Mouse (Mus musculus) liver, embryonic 12.5 days (tissue): ENCODE measurements at regions not wholly inside any gene's neighbourhood (a gene's known extent, or its start where the extent isn't known, plus 50 kb on each side); places are given as distances from the start of the nearest gene placed in this dataset.

Experiments used
- ATAC-seq: fragments of 200-750 bp; cut with Nextera tagmentation; 2 replicates; pipeline ENCODE4 v1.8.0; 2017; ENCODE audit warnings: moderate number of reproducible peaks, mild to moderate bottlenecking, moderate library complexity
- H3K27ac ChIP-seq: fragments of 300-500 bp; sonication (generic); 2 replicates; pipeline ENCODE4 v1.5.1; 2016; ENCODE audit warnings: mild to moderate bottlenecking
- H3K27me3 ChIP-seq: fragments of 300-500 bp; sonication (generic); replicated peaks from 2 replicates; pipeline ENCODE4 v1.6.1; 2016; ENCODE audit warnings: mild to moderate bottlenecking, moderate library complexity
- H3K36me3 ChIP-seq: fragments of 300-500 bp; sonication (generic); 2 replicates; pipeline ENCODE4 v1.6.1; 2016; ENCODE audit warnings: mild to moderate bottlenecking, moderate library complexity
- H3K4me1 ChIP-seq: fragments of 300-500 bp; sonication (generic); 2 replicates; pipeline ENCODE4 v1.6.1; 2016
- H3K4me2 ChIP-seq: fragments of 300-500 bp; sonication (generic); 2 replicates; pipeline ENCODE4 v1.6.1; 2016; ENCODE audit warnings: mild to moderate bottlenecking, moderate library complexity
- H3K4me3 ChIP-seq: fragments of 300-500 bp; sonication (generic); 2 replicates; pipeline ENCODE4 v1.5.1; 2016; ENCODE audit warnings: mild to moderate bottlenecking, moderate library complexity
- H3K9ac ChIP-seq: fragments of 300-500 bp; sonication (generic); 2 replicates; pipeline ENCODE4 v1.6.1; 2016; ENCODE audit warnings: mild to moderate bottlenecking, moderate library complexity
- H3K9me3 ChIP-seq: fragments of 300-500 bp; sonication (generic); replicated peaks from 2 replicates; pipeline ENCODE4 v1.6.1; 2016; ENCODE audit warnings: mild to moderate bottlenecking, moderate library complexity
- WGBS: fragments of 180-500 bp; shearing (Covaris S2); methylation state at CpG from one replicate; pipeline ENCODE4 v1.1.7; 2016; ENCODE audit not compliant: insufficient replicate concordance; 5-methylcytosine and 5-hydroxymethylcytosine counted together

DNA sequence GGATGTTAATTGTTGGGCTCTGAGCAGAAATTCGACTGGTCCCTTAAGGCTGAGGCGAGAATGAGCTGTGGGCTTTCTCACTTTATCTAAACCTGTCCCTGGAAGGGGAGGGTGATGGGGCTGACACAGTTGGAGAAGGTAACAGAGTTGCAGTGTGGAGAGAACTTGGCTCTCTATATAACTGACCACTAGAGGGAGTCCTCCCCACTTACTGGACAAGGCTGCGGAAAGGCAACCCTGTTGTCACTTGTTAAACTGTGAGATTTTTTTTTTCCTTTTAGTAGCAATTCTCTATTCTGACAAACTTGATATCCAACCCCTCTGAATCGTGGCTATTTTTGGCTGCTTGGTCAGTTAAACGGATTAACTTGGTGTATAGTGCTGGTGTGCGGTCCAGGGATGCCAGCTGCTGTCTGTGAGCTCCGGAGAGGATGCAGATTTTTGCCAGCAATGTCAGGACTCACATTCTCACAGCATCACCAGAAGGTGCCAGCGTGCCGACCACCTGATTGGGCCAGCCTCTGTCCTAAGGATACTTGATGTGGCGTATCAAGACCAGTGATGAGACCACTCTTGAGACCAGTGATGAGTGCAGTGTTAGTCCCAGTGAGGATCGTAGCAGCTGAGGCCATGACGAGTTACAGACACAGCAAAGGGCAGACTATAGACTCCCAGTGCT lies 85.8 kb upstream of the Fam174b start:
- Histone ChIP-seq H3K4me1 (no peaks in the 10 kb centered on the region), H3K4me2 (no peak overlapping the region), H3K27me3 (peaks cover 3% of the 10 kb centered on the region; the same call in 1 of the 2 replicates), H3K9me3 (no peaks in the 10 kb centered on the region), H3K4me3 (no peak overlapping the region), H3K27ac (no peak overlapping the region), H3K36me3 (no peaks in the 10 kb centered on the region), H3K9ac (no peak overlapping the region)
- 31% methylated on average over 12 of the region's 12 CpGs for WGBS
- no peak for ATAC-seq

DNA sequence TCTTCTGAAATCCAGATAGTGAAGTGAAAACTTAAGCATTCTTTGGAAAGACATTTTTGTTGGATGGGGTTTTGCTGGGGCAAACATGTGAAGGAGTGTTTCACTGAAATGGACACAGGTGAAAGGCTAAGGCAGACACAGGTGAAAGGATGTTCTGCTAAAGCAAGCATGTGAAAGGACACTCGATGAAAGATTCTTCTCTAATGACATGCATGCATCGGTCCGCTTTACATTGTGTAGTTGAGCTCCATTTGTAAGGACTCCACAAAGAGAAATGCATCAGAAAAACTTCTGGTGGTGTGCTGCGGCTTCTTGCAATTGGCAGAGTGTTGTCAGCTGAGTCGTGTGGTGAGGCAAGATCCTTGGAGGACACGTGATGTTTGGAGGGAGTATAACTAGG lies 89.2 kb upstream of the Fam174b start:
- Histone ChIP-seq H3K9ac (no peak overlapping the region), H3K36me3 (no peaks in the 10 kb centered on the region), H3K27ac (no peak overlapping the region), H3K27me3 (peaks cover 3% of the 10 kb centered on the region; the same call in 1 of the 2 replicates), H3K9me3 (no peaks in the 10 kb centered on the region), H3K4me1 (no peaks in the 10 kb centered on the region), H3K4me3 (no peak overlapping the region), H3K4me2 (no peak overlapping the region)
- no peak for ATAC-seq
- WGBS = 71% methylated on average over 6 of the region's 6 CpGs

DNA sequence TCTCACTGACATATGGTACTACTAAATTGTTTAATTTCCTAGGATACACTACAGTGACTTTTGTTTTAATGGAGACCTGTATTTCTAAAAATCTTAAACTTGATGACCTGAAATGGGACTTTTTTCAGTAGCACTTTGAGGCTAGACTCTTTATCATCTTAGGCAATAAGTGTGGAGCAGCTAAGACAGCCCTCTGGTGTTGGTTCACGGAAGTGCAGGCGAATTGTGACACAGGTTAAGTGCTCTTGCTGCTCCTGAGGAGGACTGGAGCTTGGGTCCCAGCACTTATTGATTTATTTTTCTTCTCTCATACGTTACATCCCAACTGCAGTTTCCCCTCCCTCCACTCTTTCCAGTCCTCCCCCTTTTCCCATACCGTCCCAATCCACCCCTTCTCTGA lies 92.1 kb upstream of the Fam174b start:
- Histone ChIP-seq H3K9me3 (no peaks in the 10 kb centered on the region), H3K4me1 (0 out of 2 replicates have a peak, but pooled peaks cover 5% of the 10 kb centered on the region), H3K27ac (no peak overlapping the region), H3K4me3 (no peak overlapping the region), H3K4me2 (no peak overlapping the region), H3K36me3 (no peaks in the 10 kb centered on the region), H3K9ac (no peak overlapping the region), H3K27me3 (0 out of 2 replicates have a peak, but pooled peaks cover 3% of the 10 kb centered on the region)
- WGBS = 19% methylated on average over 4 of the region's 4 CpGs
- ATAC-seq = no peak

DNA sequence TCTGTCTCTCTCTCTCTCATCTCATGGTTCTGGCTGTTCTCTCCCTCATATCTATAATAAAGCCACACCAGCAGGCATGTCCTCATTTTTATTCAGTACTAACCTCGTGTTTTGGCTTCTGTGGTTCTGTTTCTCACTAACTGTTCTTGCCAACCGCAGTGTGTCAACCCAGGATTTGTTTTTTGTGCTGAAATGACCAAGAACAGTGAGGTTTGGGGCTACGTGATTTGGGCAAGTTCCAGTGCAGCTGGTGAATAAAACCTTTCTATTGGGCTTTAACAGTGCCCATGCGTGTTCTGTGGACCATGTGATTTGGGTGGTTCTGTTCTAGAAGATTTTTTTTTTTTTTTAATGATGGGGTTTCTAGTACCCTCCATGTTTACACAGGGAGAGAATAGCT lies 93.0 kb upstream of the Fam174b start:
- Histone ChIP-seq H3K27me3 (0 out of 2 replicates have a peak, but pooled peaks cover 3% of the 10 kb centered on the region), H3K4me1 (0 out of 2 replicates have a peak, but pooled peaks cover 5% of the 10 kb centered on the region), H3K36me3 (no peaks in the 10 kb centered on the region), H3K4me3 (no peak overlapping the region), H3K4me2 (no peak overlapping the region), H3K9ac (no peak overlapping the region), H3K9me3 (no peaks in the 10 kb centered on the region), H3K27ac (no peak overlapping the region)
- no peak for ATAC-seq
- 64% methylated on average over 4 of the region's 4 CpGs for WGBS

DNA sequence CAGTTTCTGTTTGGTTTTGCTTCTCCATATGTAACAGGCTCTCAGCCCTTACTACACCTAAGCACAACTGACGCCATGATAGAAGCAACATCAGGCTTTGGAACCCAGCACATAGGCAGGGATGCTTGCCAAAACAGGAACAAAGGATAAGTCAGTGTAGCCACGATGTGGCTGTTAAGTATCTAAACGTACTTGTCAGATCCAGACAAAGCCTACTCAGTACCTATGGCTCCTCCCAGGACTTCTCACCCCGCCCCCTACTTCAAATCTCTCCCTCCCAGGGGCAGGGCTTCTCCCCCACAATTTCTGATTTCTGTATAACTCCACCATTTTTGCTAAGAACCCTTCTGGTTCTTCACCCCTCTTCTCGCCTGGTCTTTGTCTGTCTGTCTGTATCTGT lies 93.4 kb upstream of the Fam174b start:
- 0 out of 2 replicates have a peak, but pooled peaks cover 5% of the 10 kb centered on the region for H3K4me1 ChIP-seq
- H3K4me2 ChIP-seq = no peak overlapping the region
- H3K27me3 ChIP-seq = 0 out of 2 replicates have a peak, but pooled peaks cover 3% of the 10 kb centered on the region
- H3K27ac ChIP-seq = no peak overlapping the region
- H3K9me3 ChIP-seq = no peaks in the 10 kb centered on the region
- WGBS = 48% methylated on average over 5 of the region's 5 CpGs
- no peak for ATAC-seq
- no peak overlapping the region for H3K4me3 ChIP-seq
- H3K36me3 ChIP-seq = no peaks in the 10 kb centered on the region
- H3K9ac ChIP-seq = no peak overlapping the region

DNA sequence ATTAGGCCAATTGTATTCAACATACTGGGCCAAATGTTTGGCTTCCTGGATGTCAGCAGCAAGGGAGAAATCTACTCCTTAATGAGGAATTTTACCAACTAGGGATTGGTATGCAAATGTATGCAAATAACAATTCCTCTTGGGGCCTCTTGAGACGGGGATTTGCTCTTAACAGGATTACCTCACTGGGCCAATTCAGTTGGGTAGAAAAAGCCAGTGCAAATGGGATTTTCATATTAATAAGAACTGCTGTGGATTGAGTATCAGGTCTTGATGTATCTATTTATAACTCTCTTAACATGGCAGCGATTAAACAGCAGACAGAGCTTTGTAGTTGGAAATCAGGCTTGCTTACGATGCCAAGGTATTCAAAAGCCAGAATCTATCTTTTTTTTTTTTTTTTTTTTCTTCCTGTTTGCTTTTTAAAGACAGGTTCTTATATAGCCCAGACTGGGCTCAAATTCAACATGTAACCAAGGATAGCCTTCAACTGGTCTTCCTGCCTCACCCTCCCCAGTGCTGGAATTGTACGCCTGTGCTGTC lies 95.7 kb upstream of the Fam174b start:
- H3K27me3 ChIP-seq = no peaks in the 10 kb centered on the region
- no peaks in the 10 kb centered on the region for H3K9me3 ChIP-seq
- no peak overlapping the region for H3K4me3 ChIP-seq
- no peak overlapping the region for H3K9ac ChIP-seq
- H3K4me2 ChIP-seq = no peak overlapping the region
- ATAC-seq = no peak
- no peak overlapping the region for H3K27ac ChIP-seq
- 0 out of 2 replicates have a peak, but pooled peaks cover 5% of the 10 kb centered on the region for H3K4me1 ChIP-seq
- H3K36me3 ChIP-seq = no peaks in the 10 kb centered on the region
- WGBS = 47% methylated on average over 4 of the region's 4 CpGs

DNA sequence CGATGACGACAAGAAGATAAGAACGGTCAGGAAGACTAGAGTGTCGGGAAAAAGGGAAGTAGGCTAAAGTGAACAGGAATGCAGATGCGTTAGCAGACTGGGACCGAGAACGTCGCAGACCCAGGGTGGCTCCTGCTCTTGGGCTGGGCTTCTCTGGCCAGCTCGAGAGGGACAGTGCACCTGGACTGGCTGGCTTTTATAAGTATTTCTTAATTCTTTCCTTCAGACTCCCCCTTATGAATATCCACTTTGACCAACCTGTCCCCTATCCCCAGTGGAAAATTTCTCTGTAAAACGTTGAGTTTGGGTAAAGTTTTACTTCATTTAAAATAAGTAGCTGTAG lies 96.1 kb upstream of the Fam174b start:
- H3K36me3 ChIP-seq = no peaks in the 10 kb centered on the region
- 24% methylated on average over 10 of the region's 10 CpGs for WGBS
- no peak for ATAC-seq
- H3K27me3 ChIP-seq = no peaks in the 10 kb centered on the region
- 0 out of 2 replicates have a peak, but pooled peaks cover 5% of the 10 kb centered on the region for H3K4me1 ChIP-seq
- no peak overlapping the region for H3K27ac ChIP-seq
- no peak overlapping the region for H3K4me3 ChIP-seq
- H3K9ac ChIP-seq = no peak overlapping the region
- H3K9me3 ChIP-seq = no peaks in the 10 kb centered on the region
- H3K4me2 ChIP-seq = peak overlapping the region; percentile 18; the same call in 1 of the 2 replicates

DNA sequence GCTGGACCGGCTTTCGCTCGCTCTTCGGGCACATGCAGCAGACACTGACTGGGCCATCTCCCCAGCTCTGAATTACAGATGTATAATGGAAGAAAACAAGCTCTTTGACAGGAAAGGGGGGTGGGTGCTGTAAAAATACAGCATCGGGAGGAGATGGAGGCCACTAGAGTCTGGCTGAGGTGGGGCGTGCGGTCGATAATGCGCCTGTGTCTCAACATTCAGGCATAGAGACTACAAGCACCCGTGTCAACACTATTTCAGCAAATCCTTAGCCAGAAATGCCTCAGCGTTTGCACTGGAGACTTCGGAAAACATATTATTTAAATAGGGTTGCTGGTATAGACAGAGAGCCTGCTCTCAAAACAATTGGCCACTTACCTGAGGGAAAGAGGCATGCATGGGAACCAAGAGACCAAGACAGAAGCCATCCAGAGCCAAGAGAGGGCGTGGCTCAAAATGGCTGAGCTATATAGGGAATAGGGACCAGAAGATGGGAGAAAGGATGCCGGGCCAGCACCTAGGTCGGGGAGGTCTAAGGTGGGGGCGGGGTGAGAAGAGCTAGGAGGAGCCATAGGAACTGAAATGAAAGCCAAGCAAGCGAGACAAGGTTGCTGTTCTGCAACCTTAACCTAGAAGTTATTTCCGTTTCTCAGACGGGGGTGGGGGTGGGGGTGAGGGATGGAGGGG lies 96.7 kb upstream of the Fam174b start:
- Histone ChIP-seq H3K4me2 (peak overlapping the region; percentile 18; the same call in 1 of the 2 replicates), H3K27me3 (no peaks in the 10 kb centered on the region), H3K9me3 (no peaks in the 10 kb centered on the region), H3K4me1 (0 out of 2 replicates have a peak, but pooled peaks cover 5% of the 10 kb centered on the region), H3K9ac (no peak overlapping the region), H3K4me3 (no peak overlapping the region), H3K27ac (no peak overlapping the region), H3K36me3 (no peaks in the 10 kb centered on the region)
- 65% methylated on average over 19 of the region's 19 CpGs for WGBS
- ATAC-seq = no peak

DNA sequence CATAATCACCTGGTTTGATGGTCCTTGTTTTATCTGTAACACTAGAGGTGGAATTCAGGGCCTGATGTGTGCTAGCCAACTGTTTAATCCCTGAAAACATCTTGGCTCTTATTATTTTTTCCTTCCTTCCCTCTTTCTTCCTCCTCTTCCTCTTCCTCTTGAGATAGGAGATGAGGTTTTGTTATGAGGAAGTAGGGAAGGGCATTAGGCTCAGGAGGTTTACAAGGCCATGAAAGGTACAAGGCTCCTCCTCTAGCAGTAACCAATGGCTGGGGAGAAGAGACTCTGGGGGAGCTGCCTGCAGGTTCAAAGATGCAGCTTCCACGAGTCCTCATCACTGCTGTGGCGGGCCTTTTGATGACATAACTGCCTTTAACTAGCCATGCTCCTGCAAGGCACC lies 98.6 kb upstream of the Chd2 start:
- Histone ChIP-seq H3K4me3 (no peak overlapping the region), H3K9me3 (no peaks in the 10 kb centered on the region), H3K27ac (no peak overlapping the region), H3K4me2 (no peak overlapping the region), H3K27me3 (no peaks in the 10 kb centered on the region), H3K36me3 (no peaks in the 10 kb centered on the region), H3K9ac (no peak overlapping the region), H3K4me1 (0 out of 2 replicates have a peak, but pooled peaks cover 5% of the 10 kb centered on the region)
- WGBS = 49% methylated on average over 2 of the region's 2 CpGs
- no peak for ATAC-seq

DNA sequence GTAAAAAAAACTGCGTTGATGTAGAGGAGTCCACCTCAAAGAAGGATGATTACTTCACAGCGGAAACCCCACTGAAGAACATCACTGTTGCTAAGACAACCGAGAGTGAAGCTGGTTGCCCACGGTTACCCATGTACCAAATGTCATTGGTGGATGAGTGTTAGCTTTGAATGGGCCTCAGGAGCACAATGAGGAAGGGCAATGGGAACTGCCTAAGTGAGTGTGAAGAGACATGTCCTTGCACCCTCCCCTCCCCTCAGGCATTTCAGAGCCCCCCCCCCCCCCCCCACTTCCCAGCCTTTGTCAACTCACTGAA lies 96.1 kb upstream of the Chd2 start:
- 68% methylated on average over 4 of the region's 4 CpGs for WGBS
- Histone ChIP-seq H3K36me3 (no peaks in the 10 kb centered on the region), H3K27ac (no peak overlapping the region), H3K9me3 (no peaks in the 10 kb centered on the region), H3K4me2 (no peak overlapping the region), H3K27me3 (no peaks in the 10 kb centered on the region), H3K4me1 (no peaks in the 10 kb centered on the region), H3K9ac (no peak overlapping the region), H3K4me3 (no peak overlapping the region)
- no peak for ATAC-seq

DNA sequence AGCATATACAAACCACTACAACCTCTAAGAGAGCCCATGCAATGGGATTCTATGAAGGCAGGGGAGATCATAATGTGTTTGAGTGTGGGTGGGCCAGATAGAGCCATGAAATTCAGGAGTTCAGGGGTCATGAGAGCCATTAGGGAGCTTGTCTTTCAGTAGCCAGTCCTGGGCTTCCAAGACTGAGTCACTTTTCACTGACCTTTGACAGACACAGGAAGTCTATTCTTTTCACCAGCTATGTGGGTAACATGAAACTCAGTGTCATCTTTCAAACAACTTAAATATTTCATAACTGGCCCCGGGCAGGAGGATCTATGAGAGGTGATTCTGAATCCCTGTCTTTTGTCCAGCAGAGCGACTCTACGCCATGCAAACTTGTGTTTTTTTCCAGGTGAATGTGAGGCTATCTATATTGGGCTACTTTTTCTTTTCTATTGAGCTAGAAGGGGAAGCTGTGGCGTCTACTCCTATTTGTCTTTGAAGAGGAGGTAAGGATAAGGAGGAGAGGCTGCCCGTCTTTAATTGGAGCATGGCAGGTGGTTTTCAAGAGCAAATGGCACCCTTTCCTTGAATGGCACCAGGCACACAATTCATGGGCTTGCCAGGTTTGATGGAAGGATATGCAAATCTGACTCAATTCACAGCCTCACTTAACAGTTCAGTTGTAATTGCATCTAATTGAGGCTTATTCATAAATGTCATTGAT lies 95.6 kb upstream of the Chd2 start:
- H3K4me2 ChIP-seq = no peak overlapping the region
- 65% methylated on average over 5 of the region's 5 CpGs for WGBS
- ATAC-seq = no peak
- no peak overlapping the region for H3K27ac ChIP-seq
- no peaks in the 10 kb centered on the region for H3K36me3 ChIP-seq
- no peaks in the 10 kb centered on the region for H3K4me1 ChIP-seq
- no peak overlapping the region for H3K9ac ChIP-seq
- no peaks in the 10 kb centered on the region for H3K27me3 ChIP-seq
- H3K4me3 ChIP-seq = no peak overlapping the region
- H3K9me3 ChIP-seq = no peaks in the 10 kb centered on the region

DNA sequence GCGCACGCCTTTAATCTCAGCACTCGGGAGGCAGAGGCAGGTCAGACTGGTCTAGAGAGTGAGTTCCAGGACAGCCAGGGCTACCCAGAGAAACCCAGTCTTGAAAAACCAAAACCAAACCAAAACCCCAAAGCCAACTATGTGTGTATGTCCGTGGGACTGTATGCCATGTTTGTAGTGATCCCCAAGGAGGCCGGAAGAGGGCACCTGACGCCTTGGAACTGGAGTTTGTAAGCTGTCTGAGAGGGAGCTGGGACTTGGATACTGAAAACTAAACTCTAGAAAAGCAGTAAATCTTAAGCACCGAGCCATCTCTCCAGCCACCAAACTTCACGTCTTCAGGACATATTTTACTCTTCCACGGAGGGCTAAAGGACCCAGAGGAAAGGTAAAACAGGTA lies 93.8 kb upstream of the Chd2 start:
- Histone ChIP-seq H3K9ac (no peak overlapping the region), H3K4me3 (no peak overlapping the region), H3K4me1 (no peaks in the 10 kb centered on the region), H3K36me3 (no peaks in the 10 kb centered on the region), H3K27ac (no peak overlapping the region), H3K27me3 (no peaks in the 10 kb centered on the region; the same call in 1 of the 2 replicates), H3K9me3 (no peaks in the 10 kb centered on the region), H3K4me2 (no peak overlapping the region)
- ATAC-seq = no peak
- WGBS = 75% methylated on average over 9 of the region's 9 CpGs
